Mouse (Mus musculus) G1E (cell line): Measurements from ENCODE around the gene Zfp953.
"Not testable (repeated sequence)": the region's sequence is repeated elsewhere in the genome, so short reads cannot be mapped to it uniquely, and the experiment has no call there.

Source experiments
- CTCF ChIP-seq: IDR thresholded peaks from 2 replicates; pipeline ENCODE4 v1.5.1; 2012; ENCODE audit warnings: low read depth, low read length, inconsistent platforms, mixed read lengths
- GATA1 ChIP-seq: IDR thresholded peaks from 2 replicates; pipeline ENCODE4 v1.6.1; 2012; ENCODE audit warnings: borderline replicate concordance, low read length, inconsistent platforms, mixed read lengths
- GATA2 ChIP-seq: IDR thresholded peaks from 2 replicates; pipeline ENCODE4 v1.6.1; 2012; ENCODE audit warnings: low read depth, low read length, inconsistent platforms, borderline replicate concordance
- POLR2AphosphoS5 ChIP-seq: IDR thresholded peaks from 2 replicates; pipeline ENCODE4 v1.6.1; 2012; ENCODE audit warnings: low read depth, low read length, inconsistent platforms; ENCODE audit not compliant: insufficient replicate concordance
- TAL1 ChIP-seq: conservative IDR thresholded peaks from 2 replicates; pipeline ENCODE4 v1.6.1; 2012; ENCODE audit warnings: low read depth, low read length, inconsistent platforms, mixed read lengths

GRCm38 (mm10) chr13:67376255-67376654 lies 15.8 kb upstream of the Zfp953 start:
- not testable (repeated sequence) for TF ChIP-seq CTCF, GATA2, TAL1, GATA1, POLR2AphosphoS5
